Mouse (Mus musculus) liver, postnatal 0 days (tissue): ENCODE results near the gene Atp2a3.

Experiments used
- CTCF ChIP-seq: sonication (generic); IDR thresholded peaks from 2 replicates; pipeline ENCODE4 v1.5.1; 2016; ENCODE audit warnings: antibody characterized with exemption, low read depth
- EP300 ChIP-seq: IDR thresholded peaks from 2 replicates; pipeline ENCODE4 v1.6.1; 2016; ENCODE audit warnings: antibody characterized with exemption, low read depth, mild to moderate bottlenecking

- TF ChIP-seq CTCF (no peak), EP300 (no peak)
Measured at GRCm38 (mm10) chr11:73013981-73014380, 53.0 kb downstream of the Atp2a3 start.
